Mouse (Mus musculus) Patski (cell line): Measurements from ENCODE around the gene Tbc1d10b. TPM values are rescaled to one million over a fixed set of nuclear protein-coding genes. Genes with fewer than 3 reads are reported as not detected.
"Not testable (repeated sequence)": the region's sequence is repeated elsewhere in the genome, so short reads cannot be mapped to it uniquely, and the experiment has no call there.

Experiments
- ATAC-seq: fragments of 100-300 bp; one replicate; pipeline ENCODE4 v1.8.0; 2021
- CTCF ChIA-PET: fragments of 350-600 bp; sonication (Branson Sonifier 250); formaldehyde crosslinking; loops from one replicate; lab custom pipeline; 2022; ENCODE audit warnings: inconsistent platforms; lab: Charles Lee
- POLR2A ChIA-PET: fragments of 350-600 bp; sonication (Branson Sonifier 250); formaldehyde crosslinking; loops from one replicate; lab custom pipeline; 2022; ENCODE audit warnings: antibody characterized with exemption, inconsistent platforms; lab: Charles Lee
- DNase-seq: peaks from one replicate; pipeline ENCODE4 v3.0.0-alpha.2; 2011; ENCODE audit warnings: low read depth, low spot score
- H3K27me3 ChIP-seq: fragments of 371-371 bp; one replicate; pipeline ENCODE4 v1.5.1; 2021
- CTCF ChIP-seq: fragments of 100-300 bp; IDR thresholded peaks from one replicate; pipeline ENCODE4 v1.5.1; 2021
- in situ Hi-C: fragments of 300-500 bp; cut with MboI; formaldehyde crosslinking; loops from 3 replicates; pipeline ENCODE4 v1.11.1; 2018; ENCODE audit warnings: low pct_unique_long_range_greater_than_20kb, mixed read lengths
- polyA plus RNA-seq: library from polyadenylated mRNA; unstranded; gene quantifications from one replicate; pipeline ENCODE4 v1.2.3, GENCODE M21; 2021

Tbc1d10b gene
- polyA plus RNA-seq, 1 experiment from 2014 or later, result 51.7 TPM

GRCm38 (mm10) chr7:127184720-127185119 lies 23.5 kb downstream of the Tbc1d10b start:
- in situ Hi-C loops, result loop anchor here (5.0 kb wide), 1 partner anchor 52 kb away; no protein-coding TSS in a partner anchor
- no peaks in the 10 kb centered on the region for H3K27me3 ChIP-seq
- DNase-seq (no peak), ATAC-seq (no peak)
- ChIA-PET CTCF (interaction anchor here (1.0 to 1.4 kb wide), 4 partner anchors 40 to 69 kb away, joined by 3 to 4 read pairs (median 4); no protein-coding TSS in a partner anchor), POLR2A (no interaction called here)
- TF ChIP-seq CTCF, result no peak

GRCm38 (mm10) chr7:127183828-127184227 lies 24.4 kb downstream of the Tbc1d10b start:
- H3K27me3 ChIP-seq, result no peaks in the 10 kb centered on the region
- DNase-seq, result no peak
- in situ Hi-C loops, result loop anchor here (5.0 kb wide), 1 partner anchor 52 kb away; no protein-coding TSS in a partner anchor
- TF ChIP-seq CTCF, result no peak
- CTCF ChIA-PET, result interaction anchor here (1.0 to 1.1 kb wide), 2 partner anchors 39 to 68 kb away, joined by 3 read pairs; no protein-coding TSS in a partner anchor
- ATAC-seq, result no peak
- POLR2A ChIA-PET, result no interaction called here

GRCm38 (mm10) chr7:127183345-127183744 lies 24.9 kb downstream of the Tbc1d10b start:
- no peak for DNase-seq
- H3K27me3 ChIP-seq, result no peaks in the 10 kb centered on the region
- ATAC-seq, result no peak
- ChIA-PET POLR2A (no interaction called here), CTCF (interaction anchor here (1.4 to 2.3 kb wide), 3 partner anchors 10 to 69 kb away, joined by 4 to 10 read pairs (median 4); no protein-coding TSS in a partner anchor)
- in situ Hi-C loops, result loop anchor here (5.0 kb wide), 1 partner anchor 51 kb away; no protein-coding TSS in a partner anchor
- TF ChIP-seq CTCF, result no peak

- H3K27me3 ChIP-seq, POLR2A ChIA-PET, ATAC-seq, DNase-seq: not testable (repeated sequence)
- in situ Hi-C loops, result loop anchor here (5.0 kb wide), 1 partner anchor 49 kb away; no protein-coding TSS in a partner anchor
- CTCF ChIA-PET, result interaction anchor here (1.0 to 2.3 kb wide), 3 partner anchors 12 to 52 kb away, joined by 3 to 10 read pairs (median 4); no protein-coding TSS in a partner anchor
Measured at GRCm38 (mm10) chr7:127181724-127182123, 26.5 kb downstream of the Tbc1d10b start.

GRCm38 (mm10) chr7:127180783-127181182 lies 27.5 kb downstream of the Tbc1d10b start:
- ChIA-PET CTCF (no interaction called here), POLR2A (no interaction called here)
- DNase-seq, result no peak
- in situ Hi-C loops, result loop anchor here (5.0 kb wide), 1 partner anchor 48 kb away; no protein-coding TSS in a partner anchor
- H3K27me3 ChIP-seq, result no peaks in the 10 kb centered on the region
- no peak for TF ChIP-seq CTCF
- ATAC-seq, result no peak

GRCm38 (mm10) chr7:127176937-127177336 lies 31.3 kb downstream of the Tbc1d10b start:
- no peak for ATAC-seq
- no peak for DNase-seq
- TF ChIP-seq CTCF, result no peak
- H3K27me3 ChIP-seq, result no peaks in the 10 kb centered on the region
- CTCF ChIA-PET, result no interaction called here
- in situ Hi-C loops, result no loop called here
- POLR2A ChIA-PET, result no interaction called here

- no peak for TF ChIP-seq CTCF
- CTCF ChIA-PET, result no interaction called here
- H3K27me3 ChIP-seq, result no peaks in the 10 kb centered on the region
- ATAC-seq (no peak), DNase-seq (no peak)
- POLR2A ChIA-PET, result no interaction called here
- in situ Hi-C loops, result no loop called here
Measured at GRCm38 (mm10) chr7:127166501-127166900, 41.8 kb downstream of the Tbc1d10b start.

- no peak for TF ChIP-seq CTCF
- in situ Hi-C loops, result no loop called here
- ChIA-PET POLR2A (no interaction called here), CTCF (no interaction called here)
- DNase-seq, result no peak
- no peaks in the 10 kb centered on the region for H3K27me3 ChIP-seq
- ATAC-seq, result no peak
Measured at GRCm38 (mm10) chr7:127165607-127166493, 42.4 kb downstream of the Tbc1d10b start.

- ATAC-seq (no peak), DNase-seq (no peak)
- H3K27me3 ChIP-seq, result no peaks in the 10 kb centered on the region
- no peak for TF ChIP-seq CTCF
- POLR2A ChIA-PET, result no interaction called here
- CTCF ChIA-PET, result no interaction called here
- in situ Hi-C loops, result no loop called here
Measured at GRCm38 (mm10) chr7:127164002-127164401, 44.3 kb downstream of the Tbc1d10b start.

- ATAC-seq, result no peak
- DNase-seq, result no peak
- no peak for TF ChIP-seq CTCF
- H3K27me3 ChIP-seq, result no peaks in the 10 kb centered on the region
- in situ Hi-C loops, result no loop called here
- CTCF ChIA-PET, result no interaction called here
- POLR2A ChIA-PET, result no interaction called here
Measured at GRCm38 (mm10) chr7:127162546-127162945, 45.7 kb downstream of the Tbc1d10b start.

- CTCF ChIA-PET, result interaction anchor here (1.4 kb wide), 1 partner anchor 12 kb away, joined by 6 read pairs; no protein-coding TSS in a partner anchor
- in situ Hi-C loops, result no loop called here
- no peaks in the 10 kb centered on the region for H3K27me3 ChIP-seq
- POLR2A ChIA-PET, result no interaction called here
- ATAC-seq (peak; percentile 47), DNase-seq (peak; percentile 31)
- TF ChIP-seq CTCF, result no peak
Measured at GRCm38 (mm10) chr7:127157548-127157947, 50.7 kb downstream of the Tbc1d10b start.
